Mouse (Mus musculus): Measurements from ENCODE around the gene Gnb5. TPM values are rescaled to one million over a fixed set of nuclear protein-coding genes. Genes with fewer than 3 reads are reported as not detected.
A peak's percentile ranks its signal among the peaks of the same experiment; 100 is the strongest.

Gnb5 gene
- polyA plus RNA-seq, 1 experiment from 2014 or later = 46.4 TPM

GRCm38 (mm10) chr9:75280814-75281213 lies 25.3 kb upstream of the Gnb5 start:
- no peak overlapping the region for H3K4me2 ChIP-seq (replicated peaks)
- H3K27ac ChIP-seq = no peak overlapping the region
- H3K9me3 ChIP-seq = no peaks in the 10 kb centered on the region
- H3K27me3 ChIP-seq = peaks cover 3% of the 10 kb centered on the region; the same call in 1 of the 2 replicates
- WGBS = 48% methylated on average over 5 of the region's 5 CpGs
- H3K36me3 ChIP-seq = no peaks in the 10 kb centered on the region
- ATAC-seq = no peak
- no peaks in the 10 kb centered on the region for H3K4me1 ChIP-seq (replicated peaks)
- H3K4me3 ChIP-seq (replicated peaks) = no peak overlapping the region
- no peak overlapping the region for H3K9ac ChIP-seq (replicated peaks)

GRCm38 (mm10) chr9:75282179-75282578 lies 23.9 kb upstream of the Gnb5 start:
- Histone ChIP-seq H3K4me2 (replicated peaks) (no peak overlapping the region), H3K4me3 (replicated peaks) (no peak overlapping the region), H3K4me1 (replicated peaks) (no peaks in the 10 kb centered on the region), H3K36me3 (no peaks in the 10 kb centered on the region), H3K27me3 (peaks cover 3% of the 10 kb centered on the region; the same call in 1 of the 2 replicates), H3K9ac (replicated peaks) (no peak overlapping the region), H3K9me3 (no peaks in the 10 kb centered on the region), H3K27ac (no peak overlapping the region)
- WGBS = 81% methylated on average over 2 of the region's 2 CpGs
- no peak for ATAC-seq

GRCm38 (mm10) chr9:75282830-75283229 lies 23.3 kb upstream of the Gnb5 start:
- 0 out of 2 replicates have a peak, but pooled peaks have one; percentile 27 for ATAC-seq
- Histone ChIP-seq H3K27me3 (peaks cover 3% of the 10 kb centered on the region; the same call in 1 of the 2 replicates), H3K27ac (no peak overlapping the region), H3K4me2 (replicated peaks) (no peak overlapping the region), H3K9ac (replicated peaks) (no peak overlapping the region), H3K36me3 (no peaks in the 10 kb centered on the region), H3K4me3 (replicated peaks) (no peak overlapping the region), H3K9me3 (no peaks in the 10 kb centered on the region), H3K4me1 (replicated peaks) (no peaks in the 10 kb centered on the region)
- WGBS = 16% methylated on average over 3 of the region's 3 CpGs

- Histone ChIP-seq H3K27ac (no peak overlapping the region), H3K27me3 (peaks cover 3% of the 10 kb centered on the region; the same call in 1 of the 2 replicates), H3K4me1 (replicated peaks) (no peaks in the 10 kb centered on the region), H3K9ac (replicated peaks) (no peak overlapping the region), H3K4me3 (replicated peaks) (no peak overlapping the region), H3K4me2 (replicated peaks) (no peak overlapping the region), H3K36me3 (no peaks in the 10 kb centered on the region), H3K9me3 (no peaks in the 10 kb centered on the region)
- no peak for ATAC-seq
- WGBS = 88% methylated on average over 8 of the region's 8 CpGs
These were observed 22.5 kb upstream of the Gnb5 start for GRCm38 (mm10) chr9:75283636-75284035.

GRCm38 (mm10) chr9:75285363-75285762 lies 20.7 kb upstream of the Gnb5 start:
- peaks cover 3% of the 10 kb centered on the region; the same call in 1 of the 2 replicates for H3K27me3 ChIP-seq
- no peaks in the 10 kb centered on the region for H3K36me3 ChIP-seq
- H3K4me3 ChIP-seq (replicated peaks) = no peak overlapping the region
- whole genome bisulfite sequencing = 81% methylated on average over 6 of the region's 6 CpGs
- H3K9me3 ChIP-seq = no peaks in the 10 kb centered on the region
- H3K4me2 ChIP-seq (replicated peaks) = no peak overlapping the region
- H3K4me1 ChIP-seq (replicated peaks) = no peaks in the 10 kb centered on the region
- H3K9ac ChIP-seq (replicated peaks) = no peak overlapping the region
- no peak overlapping the region for H3K27ac ChIP-seq
- ATAC-seq = no peak

GRCm38 (mm10) chr9:75287636-75288035 lies 18.5 kb upstream of the Gnb5 start:
- no peak overlapping the region for H3K4me3 ChIP-seq (replicated peaks)
- WGBS = 56% methylated on average over 6 of the region's 6 CpGs
- H3K27ac ChIP-seq = no peak overlapping the region
- no peaks in the 10 kb centered on the region for H3K36me3 ChIP-seq
- ATAC-seq = no peak
- H3K4me2 ChIP-seq (replicated peaks) = no peak overlapping the region
- no peaks in the 10 kb centered on the region for H3K9me3 ChIP-seq
- H3K9ac ChIP-seq (replicated peaks) = no peak overlapping the region
- H3K4me1 ChIP-seq (replicated peaks) = no peaks in the 10 kb centered on the region
- no peaks in the 10 kb centered on the region for H3K27me3 ChIP-seq

- no peaks in the 10 kb centered on the region for H3K27me3 ChIP-seq
- WGBS = 48% methylated on average over 4 of the region's 4 CpGs
- ATAC-seq = no peak
- H3K9me3 ChIP-seq = no peaks in the 10 kb centered on the region
- no peak overlapping the region for H3K4me2 ChIP-seq (replicated peaks)
- H3K27ac ChIP-seq = no peak overlapping the region
- no peaks in the 10 kb centered on the region for H3K4me1 ChIP-seq (replicated peaks)
- no peaks in the 10 kb centered on the region for H3K36me3 ChIP-seq
- no peak overlapping the region for H3K4me3 ChIP-seq (replicated peaks)
- no peak overlapping the region for H3K9ac ChIP-seq (replicated peaks)
These were observed 16.5 kb upstream of the Gnb5 start for GRCm38 (mm10) chr9:75289545-75289944.

- H3K36me3 ChIP-seq = no peaks in the 10 kb centered on the region
- ATAC-seq = no peak
- 85% methylated on average over 2 of the region's 2 CpGs for WGBS
- no peak overlapping the region for H3K9ac ChIP-seq (replicated peaks)
- H3K9me3 ChIP-seq = no peaks in the 10 kb centered on the region
- H3K27ac ChIP-seq = no peak overlapping the region
- no peak overlapping the region for H3K4me2 ChIP-seq (replicated peaks)
- no peaks in the 10 kb centered on the region for H3K27me3 ChIP-seq
- no peaks in the 10 kb centered on the region for H3K4me1 ChIP-seq (replicated peaks)
- H3K4me3 ChIP-seq (replicated peaks) = no peak overlapping the region
These were observed 6.7 kb upstream of the Gnb5 start for GRCm38 (mm10) chr9:75299342-75299741.

- H3K4me3 ChIP-seq (replicated peaks) = no peak overlapping the region
- no peaks in the 10 kb centered on the region for H3K27me3 ChIP-seq
- 81% methylated on average over 2 of the region's 2 CpGs for WGBS
- no peak overlapping the region for H3K9ac ChIP-seq (replicated peaks)
- H3K36me3 ChIP-seq = no peaks in the 10 kb centered on the region
- H3K4me2 ChIP-seq (replicated peaks) = no peak overlapping the region
- no peak overlapping the region for H3K27ac ChIP-seq
- no peaks in the 10 kb centered on the region for H3K4me1 ChIP-seq (replicated peaks)
- ATAC-seq = no peak
- no peaks in the 10 kb centered on the region for H3K9me3 ChIP-seq
These were observed 3.1 kb upstream of the Gnb5 start for GRCm38 (mm10) chr9:75303033-75303432.

GRCm38 (mm10) chr9:75303701-75304261 lies 2.3 kb upstream of the Gnb5 start:
- Histone ChIP-seq H3K9ac (replicated peaks) (no peak overlapping the region), H3K27ac (no peak overlapping the region), H3K4me2 (replicated peaks) (peak overlapping the region; percentile 33), H3K27me3 (no peaks in the 10 kb centered on the region), H3K9me3 (no peaks in the 10 kb centered on the region), H3K4me1 (replicated peaks) (no peaks in the 10 kb centered on the region), H3K4me3 (replicated peaks) (no peak overlapping the region), H3K36me3 (no peaks in the 10 kb centered on the region)
- no peak for ATAC-seq
- 38% methylated on average over 16 of the region's 16 CpGs for WGBS

GRCm38 (mm10) chr9:75304286-75304685 lies 1.8 kb upstream of the Gnb5 start:
- Histone ChIP-seq H3K4me1 (replicated peaks) (no peaks in the 10 kb centered on the region), H3K36me3 (no peaks in the 10 kb centered on the region), H3K27ac (no peak overlapping the region), H3K4me3 (replicated peaks) (no peak overlapping the region), H3K9me3 (no peaks in the 10 kb centered on the region), H3K9ac (replicated peaks) (no peak overlapping the region), H3K27me3 (no peaks in the 10 kb centered on the region), H3K4me2 (replicated peaks) (peak overlapping the region; percentile 33; the same call in 1 of the 2 replicates)
- ATAC-seq = no peak
- WGBS = 36% methylated on average over 7 of the region's 7 CpGs

- no peaks in the 10 kb centered on the region for H3K36me3 ChIP-seq
- H3K4me2 ChIP-seq (replicated peaks) = no peak overlapping the region
- no peak overlapping the region for H3K27ac ChIP-seq
- H3K4me1 ChIP-seq (replicated peaks) = no peaks in the 10 kb centered on the region
- H3K9me3 ChIP-seq = no peaks in the 10 kb centered on the region
- no peak for ATAC-seq
- 85% methylated on average over 5 of the region's 5 CpGs for WGBS
- no peaks in the 10 kb centered on the region for H3K27me3 ChIP-seq
- H3K4me3 ChIP-seq (replicated peaks) = no peak overlapping the region
- H3K9ac ChIP-seq (replicated peaks) = no peak overlapping the region
These were observed 927 bp downstream of the Gnb5 start for GRCm38 (mm10) chr9:75307015-75307414.

GRCm38 (mm10) chr9:75308621-75309020 lies 2.5 kb downstream of the Gnb5 start:
- no peaks in the 10 kb centered on the region for H3K9me3 ChIP-seq
- WGBS = 65% methylated on average over 5 of the region's 5 CpGs

More at GRCm38 (mm10) chr9:75308621-75309020, 2.5 kb downstream of the Gnb5 start:
- H3K4me1 ChIP-seq (replicated peaks) = peaks cover 4% of the 10 kb centered on the region; the same call in 1 of the 2 replicates
- H3K27me3 ChIP-seq = no peaks in the 10 kb centered on the region
- H3K36me3 ChIP-seq = no peaks in the 10 kb centered on the region
- no peak overlapping the region for H3K27ac ChIP-seq
- H3K9ac ChIP-seq (replicated peaks) = no peak overlapping the region
- ATAC-seq = no peak
- H3K4me2 ChIP-seq (replicated peaks) = no peak overlapping the region
- H3K4me3 ChIP-seq (replicated peaks) = no peak overlapping the region
